Mouse (Mus musculus): ENCODE measurements around the gene Hjurp. TPM values are rescaled to one million over a fixed set of nuclear protein-coding genes. Genes with fewer than 3 reads are reported as not detected.

Hjurp gene
- total RNA-seq, 2 experiments from 2014 or later = 10.6 to 11.0 TPM

DNA sequence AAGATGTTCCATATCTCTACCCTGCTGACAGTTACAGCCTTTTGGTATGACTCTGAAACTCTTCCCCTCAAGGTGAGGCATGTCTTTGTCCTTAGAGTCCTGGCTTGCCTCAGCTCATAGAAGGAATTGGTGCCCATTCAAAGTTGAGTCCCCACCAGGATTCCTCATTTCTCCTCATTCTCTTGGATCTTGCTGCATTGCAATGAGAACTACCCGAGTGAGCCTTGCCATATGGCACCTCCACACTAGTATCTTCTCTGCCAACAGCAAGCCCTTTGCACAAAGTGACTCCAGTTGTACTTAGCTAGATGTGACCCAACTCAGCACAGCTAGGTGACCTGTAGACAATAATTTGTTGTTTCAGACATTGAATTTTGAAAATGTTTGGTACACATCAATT lies 53.8 kb downstream of the Hjurp start:
- DNase-seq = peak; percentile 9 to 17

DNA sequence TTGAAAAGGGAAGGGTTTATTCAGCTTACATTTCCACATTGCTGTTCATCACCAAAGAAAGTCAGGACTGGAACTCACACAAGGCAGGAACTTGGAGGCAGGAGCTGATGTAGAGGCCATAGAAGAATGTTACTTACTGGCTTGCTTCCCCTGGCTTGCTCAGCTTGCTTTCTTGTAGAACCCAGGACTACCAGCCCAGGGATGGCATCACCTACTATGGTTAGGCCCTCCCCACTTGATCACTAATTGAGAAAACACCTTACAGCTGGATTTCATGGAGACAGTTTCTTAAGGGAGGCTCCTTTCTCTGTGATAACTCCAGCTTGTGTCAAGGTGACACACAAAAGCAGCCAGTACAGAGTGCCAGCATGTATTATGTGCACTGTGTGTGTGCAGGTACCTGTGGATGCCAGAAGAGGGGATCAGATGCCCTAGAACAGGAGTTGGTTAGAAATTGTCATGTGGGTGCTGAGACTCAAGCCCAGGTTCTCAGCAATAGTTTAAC lies 54.4 kb downstream of the Hjurp start:
- peak; percentile 4 to 13 for DNase-seq

DNA sequence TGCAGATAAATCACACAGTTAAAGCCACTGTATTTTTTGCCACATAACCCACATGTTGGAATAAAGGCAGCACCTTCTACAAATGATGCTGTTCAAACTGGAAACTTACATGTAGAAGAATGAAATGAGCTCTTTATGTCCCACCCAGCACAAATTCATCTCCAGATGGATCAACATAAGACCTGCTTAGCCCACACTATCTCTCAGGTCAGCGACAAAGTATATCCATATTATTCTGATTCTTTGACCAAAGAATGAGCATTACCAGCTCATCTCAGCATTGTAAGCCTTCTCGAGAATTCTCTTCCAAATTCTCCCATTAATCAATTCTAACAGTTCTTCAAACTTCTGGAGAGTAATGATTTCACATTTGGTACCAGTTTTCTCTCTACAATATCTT lies 55.2 kb downstream of the Hjurp start:
- DNase-seq = no peak

DNA sequence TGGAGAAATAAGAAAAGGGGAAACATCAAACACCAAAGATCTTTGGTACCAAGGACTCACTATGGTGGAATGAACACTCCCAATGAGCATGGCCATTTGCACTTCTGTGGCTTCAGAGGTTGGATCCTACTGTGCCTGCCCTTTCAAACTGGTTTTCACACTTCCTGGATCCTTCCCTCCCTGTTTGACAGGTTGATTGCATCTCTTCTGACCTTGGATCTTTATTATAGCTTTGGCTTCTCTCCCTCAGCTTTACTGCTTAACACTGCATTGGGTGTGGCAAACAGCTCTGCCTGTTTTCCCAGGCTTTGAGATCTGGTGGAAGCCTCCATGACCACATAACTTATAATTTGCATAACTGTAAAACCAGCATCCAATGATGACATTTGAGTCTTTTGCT lies 57.1 kb downstream of the Hjurp start:
- peak in 1 of 2 experiments; percentile 4 for DNase-seq

DNA sequence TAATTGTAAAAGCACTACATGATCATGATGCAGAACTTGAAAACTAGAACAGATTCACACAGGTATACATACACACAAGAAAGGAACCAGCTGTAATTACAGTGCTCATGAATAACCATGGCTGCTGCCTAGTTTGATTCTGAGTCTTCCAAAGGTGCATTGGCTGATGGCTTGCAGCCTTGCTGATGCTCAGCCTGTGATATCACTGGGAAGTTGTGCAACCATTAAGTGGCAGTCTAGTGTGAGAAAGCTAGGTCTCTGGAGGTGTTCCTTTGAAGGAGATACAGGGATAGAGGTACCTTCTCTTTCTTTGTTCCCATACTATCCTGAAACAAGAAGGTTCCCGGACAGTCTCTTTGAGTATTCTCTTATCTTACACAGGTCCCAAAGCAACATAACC lies 58.4 kb downstream of the Hjurp start:
- peak in 1 of 2 experiments; percentile 3 for DNase-seq

DNA sequence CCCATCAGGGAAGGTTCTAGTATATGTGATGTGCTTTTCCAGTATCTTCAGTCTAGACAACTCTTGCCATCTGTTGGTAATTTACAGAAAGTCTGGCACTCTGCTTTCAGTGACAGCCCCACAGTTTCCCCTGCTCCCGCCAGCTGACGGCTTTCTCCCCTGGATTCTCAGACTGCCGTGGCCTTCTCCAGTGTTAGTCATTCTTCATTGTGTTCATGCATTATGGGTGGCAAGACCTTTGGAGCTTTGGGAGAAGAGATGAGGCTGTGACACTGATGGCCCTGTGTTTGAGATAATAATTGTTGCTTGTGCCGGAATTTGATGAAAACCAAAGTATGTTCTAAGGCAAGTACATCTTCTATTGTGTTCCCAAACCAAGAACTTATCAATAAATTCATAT lies 58.8 kb downstream of the Hjurp start:
- no peak for DNase-seq

DNA sequence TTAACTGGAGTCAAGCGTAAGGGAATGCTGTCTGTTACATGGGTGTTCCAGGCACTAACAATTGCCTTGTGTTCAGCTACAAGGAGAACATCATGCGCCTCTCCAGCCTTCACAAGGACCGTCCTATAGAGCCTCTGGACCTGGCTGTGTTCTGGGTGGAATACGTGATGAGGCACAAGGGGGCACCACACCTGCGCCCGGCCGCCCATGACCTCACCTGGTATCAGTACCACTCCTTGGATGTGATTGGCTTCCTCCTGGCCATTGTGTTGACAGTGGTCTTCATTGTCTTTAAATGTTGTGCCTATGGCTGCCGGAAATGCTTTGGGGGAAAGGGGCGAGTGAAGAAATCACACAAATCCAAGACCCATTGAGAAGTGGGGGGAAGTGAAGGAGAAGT lies 59.4 kb downstream of the Hjurp start:
- DNase-seq = peak in 1 of 2 experiments; percentile 14

DNA sequence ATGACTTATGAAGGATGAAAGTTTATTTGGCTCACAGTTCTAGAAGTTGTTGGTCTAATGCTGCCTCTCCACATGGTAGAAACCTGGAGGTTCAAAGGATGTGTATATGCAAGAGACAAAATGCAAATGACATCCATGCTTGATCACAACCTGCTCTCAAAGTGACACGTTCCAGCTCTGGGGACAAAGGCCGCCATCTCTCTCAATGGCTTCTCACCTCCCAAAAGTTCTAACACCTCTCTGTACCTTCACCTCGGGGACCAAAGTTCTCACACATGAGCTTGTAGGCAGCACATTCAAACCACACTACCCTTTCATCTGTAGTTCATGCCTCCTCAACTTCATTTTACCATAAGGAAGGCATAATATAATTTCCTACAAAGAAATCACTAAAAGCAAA lies 59.9 kb downstream of the Hjurp start:
- DNase-seq = no peak

DNA sequence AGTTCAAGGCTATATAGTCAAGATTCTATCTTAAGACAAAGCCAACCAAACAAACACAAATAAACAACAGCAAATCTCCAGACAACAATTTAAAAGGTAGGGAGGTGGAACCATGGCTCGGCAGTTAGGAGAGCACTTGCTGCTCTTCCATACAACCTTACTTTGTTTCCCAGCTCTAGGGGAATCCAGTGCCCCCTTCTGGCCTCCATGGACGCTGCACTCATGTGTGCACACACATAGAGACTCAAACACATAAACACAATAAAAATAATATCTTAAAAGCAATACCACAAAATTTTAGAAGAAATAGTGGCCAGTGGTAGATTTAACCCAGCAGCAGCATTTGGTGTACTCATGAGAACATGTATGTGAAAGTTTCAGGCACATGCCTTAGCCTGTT lies 60.3 kb downstream of the Hjurp start:
- no peak for DNase-seq

DNA sequence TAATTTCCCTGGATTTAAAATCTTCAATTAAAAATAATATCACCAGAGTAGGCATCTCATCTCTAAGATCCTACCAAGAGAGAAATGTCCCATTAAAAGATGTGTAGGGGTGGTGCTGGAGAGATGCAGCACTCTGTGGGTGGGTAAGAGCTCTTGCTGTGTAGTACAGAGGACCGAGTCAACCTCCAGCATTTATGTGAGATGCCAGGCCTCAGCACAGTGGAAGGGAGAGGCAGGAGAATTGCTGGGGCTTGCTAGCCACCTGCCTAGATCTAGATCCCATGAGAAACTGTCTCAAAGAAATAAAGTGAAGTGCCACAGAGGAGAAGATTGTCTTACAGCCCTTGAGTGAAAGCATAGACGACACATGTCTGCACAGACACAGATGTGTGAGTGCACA lies 60.9 kb downstream of the Hjurp start:
- no peak for DNase-seq

DNA sequence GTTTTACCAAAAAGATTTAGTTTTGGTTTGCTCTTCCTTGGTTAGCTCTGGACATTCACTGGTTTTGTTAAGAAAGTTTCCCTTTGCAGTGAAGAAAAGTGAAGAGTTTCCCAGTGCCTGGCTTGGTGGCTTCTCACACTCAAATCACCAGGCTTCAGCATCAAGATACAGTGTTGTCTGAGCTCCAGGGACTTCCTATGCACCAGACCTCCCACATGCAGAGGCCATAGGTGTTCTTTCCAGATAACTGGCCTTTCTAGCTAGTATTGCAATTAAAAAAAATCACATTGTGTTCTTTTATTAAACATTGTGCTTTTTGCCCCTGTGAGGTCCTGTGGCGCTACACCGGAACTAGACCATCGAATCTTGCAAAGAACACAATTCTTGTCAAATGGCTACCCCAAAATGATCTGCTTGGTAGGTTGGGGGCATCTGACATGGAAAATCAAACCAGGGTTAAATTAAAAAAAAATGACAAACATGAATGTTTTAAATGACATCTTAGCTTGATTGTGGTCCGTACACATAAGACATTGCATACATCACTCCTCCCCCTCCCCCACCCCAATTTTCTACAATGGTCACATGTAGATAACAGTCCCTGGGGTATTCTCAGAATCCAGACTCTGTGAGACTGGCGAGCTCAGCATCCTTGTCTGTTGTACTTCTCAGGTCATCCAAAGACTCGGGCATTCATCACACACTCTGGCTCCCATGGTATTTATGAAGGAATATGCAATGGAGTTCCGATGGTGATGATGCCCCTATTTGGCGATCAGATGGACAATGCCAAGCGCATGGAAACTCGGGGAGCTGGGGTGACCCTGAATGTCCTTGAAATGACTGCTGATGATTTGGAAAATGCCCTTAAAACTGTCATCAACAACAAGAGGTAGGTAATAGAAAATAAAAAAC lies 61.7 kb downstream of the Hjurp start:
- DNase-seq = peak in 1 of 2 experiments; percentile 1

DNA sequence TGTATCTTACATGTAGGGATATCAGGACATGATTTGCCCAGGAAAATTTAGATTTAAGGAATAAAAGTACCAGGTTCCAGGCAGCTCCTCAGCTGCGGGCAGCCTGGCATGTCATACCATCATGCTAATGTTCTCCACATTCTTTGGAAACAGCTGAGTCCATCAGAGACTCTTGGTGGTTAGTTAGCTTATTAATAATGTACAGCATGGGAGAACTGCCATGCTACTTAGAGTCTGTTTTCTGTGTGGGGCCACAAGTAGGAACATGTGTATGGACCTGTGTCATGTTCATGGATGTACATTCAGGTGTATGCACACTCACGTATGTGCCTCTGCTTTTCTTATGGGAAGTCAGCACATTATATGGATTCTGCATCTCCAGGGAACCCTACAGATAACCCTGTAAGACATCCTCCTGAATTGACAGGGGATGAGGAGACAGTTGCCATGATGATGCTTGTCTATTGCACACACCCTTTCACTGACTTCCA lies 62.9 kb downstream of the Hjurp start:
- DNase-seq = peak in 1 of 2 experiments; percentile 3

DNA sequence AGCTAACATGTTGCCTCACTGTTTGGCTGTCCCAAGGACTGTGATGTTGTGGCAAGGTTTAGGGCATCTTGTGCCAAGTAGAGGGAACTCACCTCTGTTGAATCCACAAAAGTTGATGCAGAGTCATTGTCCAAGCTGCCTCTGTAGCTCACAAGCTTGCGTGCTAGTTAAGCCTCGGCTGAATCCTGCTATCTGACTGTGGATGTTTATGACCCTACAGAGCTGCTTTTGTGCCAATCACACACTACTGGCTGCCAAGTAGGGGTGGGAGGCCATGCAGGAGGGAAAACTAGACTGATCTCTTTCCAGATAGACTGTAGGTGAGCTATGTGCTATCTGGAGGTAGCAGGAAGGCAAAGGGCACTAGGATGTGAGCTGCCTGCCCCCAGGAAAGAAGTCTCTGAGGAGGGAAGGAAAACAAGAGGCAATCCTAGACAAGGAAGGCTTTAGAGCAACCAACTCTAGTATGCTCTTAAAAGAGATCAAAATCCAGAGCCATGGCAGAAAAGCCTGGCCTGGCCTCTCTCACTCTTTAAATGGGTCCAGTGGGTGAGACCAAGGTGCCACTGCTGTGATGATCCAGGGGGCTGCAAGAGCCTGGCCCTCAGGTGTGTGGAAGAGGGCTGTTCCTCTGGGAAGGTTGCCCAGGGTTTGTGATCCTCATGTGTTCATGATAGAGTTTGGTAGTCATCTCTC lies 63.5 kb downstream of the Hjurp start:
- peak; percentile 11 to 20 for DNase-seq

DNA sequence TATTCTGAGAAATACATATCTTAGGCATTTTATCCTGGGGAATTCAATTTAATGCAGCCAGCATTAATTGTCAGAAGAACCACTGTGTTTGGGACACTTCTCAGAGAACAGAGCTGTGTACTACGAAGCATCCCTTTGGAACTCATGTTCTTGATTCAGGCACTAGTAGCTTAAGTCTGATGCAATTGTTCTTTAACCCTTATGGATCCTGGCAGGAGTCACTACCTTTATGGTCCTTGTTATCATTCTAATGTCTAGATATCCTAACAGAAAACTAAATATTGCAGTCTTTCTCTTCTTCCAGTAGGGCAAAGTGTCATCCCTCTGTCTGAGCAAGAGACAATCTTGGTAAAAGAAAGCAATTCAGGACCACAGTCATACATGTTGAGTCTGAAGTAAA lies 64.4 kb downstream of the Hjurp start:
- DNase-seq = no peak

Other genes with a start within 250 kb of the Hjurp start
- not detected for gene Ugt1a10, start 222.2 kb downstream of the Hjurp start, total RNA-seq (2021)
- not detected for gene Ugt1a9, start 206.8 kb downstream of the Hjurp start, total RNA-seq (2021)
- not detected for gene Ugt1a8, start 189.8 kb downstream of the Hjurp start, total RNA-seq (2021)
- 1 to 10 TPM; 1.2 to 1.3 TPM for gene Ugt1a7c, start 182.6 kb downstream of the Hjurp start, total RNA-seq (2021)
- 1 to 10 TPM in 1 of 2 experiments, under 1 TPM in 1; 0.72 to 1.3 TPM for gene Ugt1a6b, start 174.4 kb downstream of the Hjurp start, total RNA-seq (2021)
- gene Ugt1a6a, start 142.8 kb downstream of the Hjurp start, total RNA-seq (2021) = 1 to 10 TPM; 3.3 TPM
- under 1 TPM in 1 of 2 experiments, not detected in 1; 0.59 TPM for gene Ugt1a5, start 111.6 kb downstream of the Hjurp start, total RNA-seq (2021)
- not detected for gene Ugt1a2, start 77.0 kb downstream of the Hjurp start, total RNA-seq (2021)
- gene Dnajb3, start 71.9 kb downstream of the Hjurp start, total RNA-seq (2021) = under 1 TPM in 1 of 2 experiments, not detected in 1; 0.28 TPM
- under 1 TPM in 1 of 2 experiments, not detected in 1; 0.20 TPM for gene Ugt1a1, start 65.7 kb downstream of the Hjurp start, total RNA-seq (2021)
- not detected for gene Mroh2a, start 50.6 kb downstream of the Hjurp start, total RNA-seq (2021)
- not detected for gene Trpm8, start within 50 bp of the Hjurp start, total RNA-seq (2021)
- gene Spp2, start 129.3 kb upstream of the Hjurp start, total RNA-seq (2021) = not detected
- under 1 TPM in 1 of 2 experiments, not detected in 1; 0.17 TPM for gene Glrp1, start 232.4 kb upstream of the Hjurp start, total RNA-seq (2021)